Mouse (Mus musculus) MEL-GATA-1-ER (cell line): ENCODE measurements around the gene C77080.

Source experiments
- DNase-seq: peaks from one replicate; pipeline ENCODE4 v3.0.0-alpha.2; 2012; ENCODE audit warnings: low read depth; ENCODE audit errors: extremely low read depth

Gene C77080

GRCm38 (mm10) chr4:129268698-129269097 is 7.5 kb upstream of the C77080 start:
- no peak for DNase-seq

GRCm38 (mm10) chr4:129266821-129267220 is 5.6 kb upstream of the C77080 start:
- no peak for DNase-seq

GRCm38 (mm10) chr4:129266191-129266590 is 5.0 kb upstream of the C77080 start:
- DNase-seq, result no peak

DNA sequence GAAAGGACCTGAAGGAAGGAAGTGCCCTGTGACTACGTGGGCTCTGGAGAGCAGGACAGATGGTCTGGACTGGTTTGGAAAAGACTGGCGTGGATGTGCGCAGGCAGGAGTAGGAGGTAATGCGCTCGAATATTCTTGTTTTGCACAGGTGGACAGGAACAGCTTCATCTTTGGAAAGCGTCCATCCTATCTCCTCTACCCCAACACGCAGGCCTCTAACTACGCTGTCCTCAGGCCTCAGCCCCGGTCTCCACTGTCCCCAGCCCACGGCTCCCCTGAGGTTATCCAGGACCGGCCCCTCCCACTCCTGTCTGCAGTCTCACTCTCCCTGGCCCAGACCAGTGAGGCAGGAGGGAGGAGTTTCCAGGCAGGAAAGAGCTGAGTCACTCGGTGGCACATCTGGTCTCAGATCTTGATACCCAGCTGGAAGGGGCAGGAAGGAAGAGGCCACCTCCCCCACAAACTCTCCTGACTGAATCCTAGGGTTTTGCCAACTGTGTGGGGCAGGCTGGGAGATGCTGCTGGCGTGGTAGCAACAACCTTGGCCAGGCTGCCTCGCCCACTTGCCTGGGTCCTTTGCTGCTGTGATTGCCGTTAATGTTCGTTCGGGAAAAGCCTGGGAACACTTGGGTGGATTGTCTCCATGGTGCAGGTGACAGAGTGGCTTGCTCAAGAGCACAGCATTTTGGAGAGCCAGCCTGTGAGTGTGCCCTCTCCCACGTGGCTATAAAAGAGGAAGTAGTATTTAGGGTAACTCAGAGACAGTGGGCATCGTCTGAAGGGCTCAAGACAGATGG is 2.2 kb upstream of the C77080 start:
- DNase-seq, result peak; percentile 71

GRCm38 (mm10) chr4:129260678-129261077 is 526 bp downstream of the C77080 start:
- DNase-seq, result no peak

- DNase-seq, result no peak
Measured at GRCm38 (mm10) chr4:129259101-129259500, 2.1 kb downstream of the C77080 start.

- DNase-seq, result no peak
Measured at GRCm38 (mm10) chr4:129256450-129257380, 4.5 kb downstream of the C77080 start.

DNA sequence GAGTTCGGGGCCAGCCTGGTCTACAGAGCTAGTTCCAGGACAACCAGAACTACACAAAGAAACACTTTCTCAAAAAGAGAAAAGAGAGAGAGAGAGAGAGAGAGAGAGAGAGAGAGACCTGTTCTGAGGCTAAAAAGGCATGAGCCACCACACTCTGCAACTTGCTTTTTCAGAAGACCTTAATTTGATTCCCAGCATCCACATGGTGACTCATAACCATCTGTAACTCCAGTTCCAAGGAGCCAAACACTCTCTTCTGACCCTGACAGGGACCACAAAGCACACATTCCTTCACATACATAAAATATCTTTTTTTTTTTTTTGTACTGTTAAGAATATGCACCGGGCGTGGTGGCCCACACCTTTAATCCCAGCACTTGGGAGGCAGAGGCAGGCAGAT is 6.6 kb downstream of the C77080 start:
- DNase-seq, result no peak

DNA sequence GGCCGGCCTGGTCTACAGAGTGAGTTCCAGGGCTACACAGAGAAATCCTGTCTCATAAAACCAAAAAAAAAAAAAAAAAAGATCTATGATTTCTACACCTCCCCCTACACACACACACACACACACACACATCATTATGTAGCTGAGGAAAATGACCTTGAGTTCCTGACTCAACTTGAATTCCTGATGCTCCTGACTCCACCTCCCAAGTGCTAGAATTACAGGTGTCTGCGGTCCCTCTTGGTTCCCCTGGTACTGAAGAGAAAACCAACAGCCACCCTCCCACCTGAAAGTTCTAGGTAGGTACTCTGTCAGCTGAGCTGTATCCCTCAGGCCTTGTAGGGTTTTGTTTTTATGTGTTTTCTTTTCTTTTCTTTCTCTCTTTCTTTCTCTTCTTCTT is 8.7 kb downstream of the C77080 start:
- no peak for DNase-seq

DNA sequence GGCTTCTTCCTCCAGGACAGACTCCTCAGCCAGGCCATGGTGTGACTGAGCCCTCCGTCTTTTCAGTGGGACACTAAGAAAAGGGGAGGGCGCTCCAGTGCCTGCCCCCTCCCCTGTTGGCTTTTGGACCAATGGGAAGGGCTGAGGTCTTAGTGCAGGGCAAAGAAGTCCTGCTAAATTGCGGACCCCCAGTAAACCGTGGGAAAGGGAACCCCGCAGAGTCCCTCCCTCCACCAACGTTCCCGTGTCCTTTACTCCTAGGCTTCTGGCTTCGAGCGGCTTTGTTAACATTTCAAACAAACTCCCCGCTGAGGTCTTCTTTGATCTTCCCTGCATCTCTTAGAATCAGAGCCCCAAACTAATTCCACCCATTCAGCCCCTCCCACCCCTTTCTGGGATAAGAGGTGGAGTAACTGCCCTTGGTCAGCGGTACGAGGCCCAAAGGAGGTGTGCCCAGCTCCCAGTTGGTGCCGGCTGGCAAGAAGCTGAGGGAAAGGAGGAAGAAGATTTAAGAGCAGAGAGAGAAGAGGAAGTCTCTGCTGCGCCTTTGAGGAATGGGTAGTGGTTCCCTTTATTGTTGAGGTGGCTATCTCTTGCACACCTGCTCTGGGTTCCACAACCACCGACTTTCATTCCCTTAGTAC is 9.6 kb downstream of the C77080 start:
- DNase-seq, result peak; percentile 76

- no peak for DNase-seq
Measured at GRCm38 (mm10) chr4:129250759-129251481, 10.3 kb downstream of the C77080 start.

GRCm38 (mm10) chr4:129249288-129249687 is 11.9 kb downstream of the C77080 start:
- no peak for DNase-seq

DNA sequence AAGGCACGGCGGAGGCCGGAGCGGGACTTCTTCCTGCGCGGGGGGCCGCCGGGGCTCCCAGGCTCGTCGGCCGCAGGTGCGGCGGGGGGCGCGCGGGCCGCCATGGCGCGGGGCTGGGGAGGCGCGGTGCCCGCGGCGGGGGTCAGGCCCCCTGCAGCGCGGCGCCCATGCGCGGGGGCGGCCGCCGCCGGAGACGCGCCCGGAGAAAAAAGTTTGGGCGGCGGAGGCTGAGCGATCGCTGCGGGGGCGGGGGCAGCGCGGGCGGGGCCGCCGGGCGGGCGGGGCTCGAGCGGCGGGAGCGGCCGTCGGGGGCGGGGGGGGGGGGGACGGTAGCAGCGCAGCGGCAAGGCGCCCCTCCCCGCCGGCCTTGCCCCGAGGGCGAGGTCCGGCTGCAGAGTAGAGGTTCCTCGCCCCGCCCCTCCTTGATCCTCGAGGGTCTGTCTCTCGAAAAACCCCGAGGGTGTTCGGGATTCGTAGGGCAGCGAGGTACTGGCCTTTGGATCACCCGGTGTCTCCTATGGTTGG is 12.9 kb downstream of the C77080 start:
- no peak for DNase-seq

DNA sequence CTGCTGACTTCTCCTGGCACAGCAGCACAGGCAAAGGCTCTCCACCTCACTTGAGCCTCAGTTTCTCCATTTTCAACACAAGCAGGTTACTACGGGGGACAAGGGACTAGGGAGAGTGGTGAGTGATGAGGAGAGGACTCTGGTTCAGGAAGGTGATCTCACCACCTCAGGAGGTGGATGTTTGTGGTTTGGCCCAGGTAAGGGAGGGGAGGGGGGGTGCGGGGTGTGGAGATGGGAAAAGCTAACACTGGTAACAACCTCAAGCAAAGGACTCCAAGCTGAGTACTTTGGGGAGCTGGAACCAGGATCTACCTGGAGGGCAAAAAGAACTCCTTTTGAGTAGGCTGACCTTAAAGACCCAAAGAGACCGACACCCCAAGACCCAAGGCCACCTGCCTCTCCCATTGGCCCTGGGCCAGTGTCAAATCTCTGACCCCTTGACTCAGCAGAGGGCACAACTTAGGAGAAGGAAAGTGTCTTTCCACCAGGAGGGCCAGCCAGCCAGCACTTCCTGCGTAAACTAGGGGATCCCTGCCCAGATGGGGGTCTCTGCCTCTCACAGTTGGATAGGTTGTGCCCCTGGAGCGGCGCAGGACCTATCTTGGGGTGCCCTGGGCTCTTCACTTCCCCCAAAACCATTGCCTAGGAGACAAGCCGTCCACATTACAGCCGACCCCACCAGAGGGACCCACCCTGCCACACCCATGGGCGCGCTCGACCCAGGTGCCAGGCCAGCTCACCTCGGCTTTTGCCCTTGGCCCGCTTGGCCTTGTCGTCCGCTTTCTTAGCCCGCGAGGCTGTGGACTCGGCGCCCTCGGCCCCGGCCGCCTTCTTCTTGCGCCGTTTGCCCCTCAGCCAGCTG is 13.6 kb downstream of the C77080 start:
- DNase-seq, result no peak

DNA sequence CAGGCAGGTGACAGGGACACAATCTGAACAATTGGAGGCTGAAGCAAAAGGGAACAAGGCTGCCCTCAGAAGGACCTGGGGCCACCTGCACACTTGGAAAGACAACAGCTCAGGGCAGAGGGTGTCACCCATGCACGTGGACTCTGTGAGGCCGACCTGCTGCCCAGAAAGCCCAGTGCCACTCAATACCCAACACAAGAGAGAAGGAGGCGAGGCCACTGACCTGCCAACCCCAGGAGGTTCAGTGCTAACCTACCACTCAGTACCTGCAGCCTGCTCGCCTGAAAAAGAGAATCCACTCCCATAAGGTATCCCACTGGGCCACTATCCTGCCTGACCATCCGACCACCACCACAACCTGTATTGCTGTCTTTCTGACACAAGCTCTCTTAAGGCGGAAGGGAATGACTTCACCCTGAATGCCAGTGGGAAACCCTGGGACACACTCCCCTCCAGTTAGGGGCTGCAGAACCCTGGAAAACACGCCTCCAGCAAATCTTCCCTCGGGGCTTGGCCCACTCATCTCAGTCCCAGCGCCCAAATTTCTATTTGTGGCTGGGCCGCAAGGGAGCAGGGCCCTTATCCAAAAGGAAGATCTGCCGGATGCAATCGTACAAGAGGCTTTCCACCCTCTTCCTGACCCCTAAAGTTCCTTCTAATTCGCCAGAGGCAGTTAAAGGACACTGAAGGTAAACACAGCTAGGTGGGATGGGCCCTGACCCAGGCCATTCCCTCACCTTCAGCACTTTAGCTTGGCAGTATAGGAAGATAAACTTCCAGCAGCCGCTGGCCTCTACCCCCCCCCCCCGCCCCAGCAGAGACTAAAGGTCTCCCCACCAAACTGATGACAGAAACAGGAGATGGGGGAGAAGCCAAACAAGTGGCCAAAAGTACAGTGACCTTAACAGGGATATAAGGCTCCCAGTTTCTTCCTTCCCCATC is 14.6 kb downstream of the C77080 start:
- no peak for DNase-seq

- DNase-seq, result peak; percentile 77
Measured at GRCm38 (mm10) chr4:129244802-129245201, 16.4 kb downstream of the C77080 start.

DNA sequence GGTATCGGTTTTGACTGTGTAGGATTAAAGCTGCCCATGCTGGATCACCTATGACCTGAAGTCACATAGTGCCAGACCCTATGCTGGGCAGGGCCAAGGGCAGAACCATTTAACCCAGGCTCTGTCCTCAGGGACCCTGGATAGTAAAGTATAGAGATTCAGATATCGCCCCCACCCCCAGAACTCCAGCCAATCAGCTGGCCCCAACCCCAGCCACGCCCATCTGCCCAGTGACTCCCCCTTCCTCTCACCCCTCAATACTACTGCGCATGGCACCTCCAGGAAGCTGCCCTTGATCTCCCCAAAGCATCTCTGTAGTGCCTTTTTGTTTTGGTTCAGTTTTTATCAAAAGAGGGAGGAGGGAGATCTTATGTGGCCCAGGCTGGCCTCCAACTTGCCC is 18.4 kb downstream of the C77080 start:
- no peak for DNase-seq

DNA sequence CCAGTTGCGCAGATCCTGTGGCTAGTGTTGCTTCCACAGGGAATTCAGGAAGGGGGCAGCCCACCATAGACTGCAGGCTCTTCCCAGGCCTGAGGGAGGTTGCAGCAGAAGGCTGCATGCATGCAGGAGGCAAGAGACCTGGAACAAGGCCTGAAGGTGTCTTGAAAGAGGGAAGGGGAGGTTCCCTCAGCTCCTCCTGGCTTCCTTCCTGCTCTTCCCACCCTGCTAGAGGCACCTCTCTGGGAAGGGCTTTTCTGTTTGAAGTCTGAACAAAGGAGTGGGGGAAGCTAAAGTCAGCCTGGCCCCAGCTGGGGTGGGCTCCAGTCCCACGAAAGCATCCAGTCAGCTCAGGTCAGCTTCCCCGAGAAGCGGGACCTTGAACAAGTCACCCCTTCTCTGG is 18.9 kb downstream of the C77080 start:
- no peak for DNase-seq

GRCm38 (mm10) chr4:129241898-129242297 is 19.3 kb downstream of the C77080 start:
- DNase-seq, result no peak
